Mouse (Mus musculus): Measurements from ENCODE around the gene Abcc3.
"Not testable (repeated sequence)": the region's sequence is repeated elsewhere in the genome, so short reads cannot be mapped to it uniquely, and the experiment has no call there.

Gene Abcc3

GRCm38 (mm10) chr11:94402731-94403130 is 9.9 kb upstream of the Abcc3 start:
- DNase-seq (ENCODE audit: low read depth) = no peak

DNA sequence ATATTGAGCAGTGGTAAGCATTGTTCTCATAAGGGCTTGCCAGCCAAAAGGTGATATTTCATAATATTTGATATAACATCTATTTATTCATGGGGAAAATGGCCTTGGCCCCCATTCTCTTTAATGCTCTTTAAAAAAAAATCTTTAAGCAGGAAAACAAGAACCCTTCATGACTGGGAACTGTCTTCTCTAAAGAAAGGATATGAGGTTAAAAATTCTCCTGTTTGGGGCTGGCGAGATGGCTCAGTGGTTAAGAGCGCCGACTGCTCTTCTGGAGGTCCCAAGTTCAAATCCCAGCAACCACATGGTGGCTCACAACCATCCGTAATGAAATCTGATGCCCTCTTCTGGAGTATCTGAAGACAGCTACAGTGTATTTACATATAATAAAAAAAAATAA is 9.2 kb upstream of the Abcc3 start:
- DNase-seq (ENCODE audit: low read depth) = not testable (repeated sequence)

- DNase-seq (ENCODE audit: low read depth) = no peak
Measured at GRCm38 (mm10) chr11:94400996-94401395, 8.2 kb upstream of the Abcc3 start.

GRCm38 (mm10) chr11:94394107-94394506 is 1.3 kb upstream of the Abcc3 start:
- no peak for DNase-seq (ENCODE audit: low read depth)

DNA sequence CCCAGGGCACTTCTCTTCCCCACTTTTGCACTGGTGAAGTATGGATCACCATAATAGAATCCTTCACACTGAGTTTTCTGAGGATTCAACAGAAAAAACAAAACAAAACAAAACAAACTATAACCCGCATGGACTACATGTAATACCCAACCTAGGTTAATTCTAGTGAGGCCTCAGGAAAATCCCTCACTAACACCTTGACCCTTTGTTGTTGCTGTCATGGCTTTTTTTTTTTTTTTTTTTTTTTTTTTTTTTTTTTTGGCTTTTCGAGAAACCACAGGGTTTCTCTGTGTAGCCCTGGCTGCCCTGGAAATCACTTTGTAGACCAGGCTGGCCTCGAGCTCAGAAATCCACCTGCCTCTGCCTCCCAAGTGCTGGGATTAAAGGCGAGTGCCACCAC is 693 bp upstream of the Abcc3 start:
- not testable (repeated sequence) for DNase-seq (ENCODE audit: low read depth)

DNA sequence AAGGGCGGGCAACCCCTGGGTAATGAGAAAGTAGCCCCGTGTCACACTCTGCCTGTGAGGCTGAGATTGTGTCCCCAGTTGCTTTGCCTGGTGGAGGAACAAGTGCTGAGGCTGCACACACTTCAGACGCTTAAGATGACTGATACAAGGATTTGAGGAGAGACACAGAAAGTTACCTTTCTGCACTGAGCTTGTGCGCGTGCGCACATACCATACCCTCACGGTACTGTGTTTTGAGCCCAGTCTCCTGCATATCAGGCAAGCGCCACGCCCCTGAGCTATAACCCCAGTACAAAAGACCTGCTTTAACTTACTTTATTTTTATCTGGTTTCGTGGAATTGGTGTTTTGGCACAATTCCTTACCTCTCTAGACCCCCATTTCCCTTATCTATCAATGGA is 1.1 kb downstream of the Abcc3 start:
- no peak for DNase-seq (ENCODE audit: low read depth)

DNA sequence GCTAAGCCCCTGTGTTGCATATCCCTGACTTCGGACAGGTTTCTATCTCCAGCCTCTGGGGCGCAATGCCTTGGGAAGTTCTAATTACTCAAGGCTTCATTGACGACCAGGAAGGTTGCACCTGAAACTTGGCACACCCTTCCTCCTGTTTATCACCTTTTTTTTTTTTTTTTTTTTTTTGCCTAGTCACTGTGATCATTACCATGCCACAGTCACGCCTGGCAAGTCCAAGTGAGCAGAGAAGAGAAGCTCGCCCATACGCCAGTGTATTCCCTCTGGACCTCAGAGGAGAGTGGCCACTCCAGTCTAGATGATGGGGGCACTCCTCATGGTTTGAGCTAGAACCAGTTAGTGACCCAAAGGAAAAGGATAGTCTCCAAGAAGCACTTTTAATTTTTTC is 2.0 kb downstream of the Abcc3 start:
- no peak for DNase-seq (ENCODE audit: low read depth)

DNA sequence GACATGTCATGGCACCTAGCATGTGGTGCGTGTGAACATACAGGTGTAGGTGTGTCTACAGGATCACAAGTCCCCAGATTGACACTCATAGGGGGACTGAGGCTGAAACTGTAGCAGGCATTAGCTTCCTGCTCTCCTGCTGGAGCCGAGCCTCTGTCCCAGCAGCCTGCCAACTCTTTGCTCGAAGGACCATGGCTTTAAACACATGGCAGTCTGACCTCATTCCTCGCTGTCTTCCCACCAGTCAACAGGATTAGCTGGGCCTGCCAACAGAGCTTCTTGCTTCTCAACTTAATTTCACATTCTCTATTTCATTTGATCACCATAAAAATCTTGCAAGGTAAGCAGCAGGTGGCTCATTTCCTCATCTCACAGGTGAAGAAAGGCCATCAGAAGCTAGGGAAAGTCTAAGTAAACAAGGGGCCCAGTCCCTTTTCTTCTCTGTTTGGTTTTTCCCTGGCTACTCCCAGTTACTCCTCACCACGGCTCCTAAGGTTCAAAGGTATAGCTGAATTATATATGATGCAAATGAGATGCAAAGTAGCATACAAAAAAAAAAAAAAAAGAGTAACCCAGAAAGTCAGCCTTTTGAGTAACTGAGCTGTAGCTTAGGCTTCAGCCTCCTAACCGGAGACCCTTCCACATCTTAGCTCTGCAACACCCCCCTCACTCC is 2.9 kb downstream of the Abcc3 start:
- no peak for DNase-seq (ENCODE audit: low read depth)

DNA sequence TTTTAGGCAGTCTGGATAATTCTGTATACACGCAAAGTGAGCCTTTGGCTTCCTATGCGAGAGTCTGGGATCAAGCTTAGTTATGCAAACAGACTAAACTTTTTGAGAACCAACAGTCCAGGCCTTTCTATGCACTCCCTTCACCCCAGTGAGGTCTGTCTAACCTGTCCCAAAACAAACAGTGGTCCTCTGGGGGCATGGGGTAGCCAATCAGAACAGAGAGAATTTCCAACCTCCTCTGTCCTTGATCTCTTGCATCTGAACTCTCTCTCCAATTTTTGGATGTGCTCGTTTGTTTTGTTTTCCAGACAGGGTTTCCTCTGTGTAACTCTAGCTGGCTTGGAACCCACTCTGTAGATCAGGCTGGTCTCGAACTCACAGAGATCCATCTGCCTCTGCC is 3.8 kb downstream of the Abcc3 start:
- DNase-seq (ENCODE audit: low read depth) = no peak

- DNase-seq (ENCODE audit: low read depth) = no peak
Measured at GRCm38 (mm10) chr11:94387756-94388155, 5.0 kb downstream of the Abcc3 start.

- DNase-seq (ENCODE audit: low read depth) = peak; percentile 83
Measured at GRCm38 (mm10) chr11:94385977-94386771, 6.6 kb downstream of the Abcc3 start.

GRCm38 (mm10) chr11:94379736-94380135 is 13.1 kb downstream of the Abcc3 start:
- no peak for DNase-seq (ENCODE audit: low read depth)

- DNase-seq (ENCODE audit: low read depth) = no peak
Measured at GRCm38 (mm10) chr11:94379061-94379460, 13.7 kb downstream of the Abcc3 start.

DNA sequence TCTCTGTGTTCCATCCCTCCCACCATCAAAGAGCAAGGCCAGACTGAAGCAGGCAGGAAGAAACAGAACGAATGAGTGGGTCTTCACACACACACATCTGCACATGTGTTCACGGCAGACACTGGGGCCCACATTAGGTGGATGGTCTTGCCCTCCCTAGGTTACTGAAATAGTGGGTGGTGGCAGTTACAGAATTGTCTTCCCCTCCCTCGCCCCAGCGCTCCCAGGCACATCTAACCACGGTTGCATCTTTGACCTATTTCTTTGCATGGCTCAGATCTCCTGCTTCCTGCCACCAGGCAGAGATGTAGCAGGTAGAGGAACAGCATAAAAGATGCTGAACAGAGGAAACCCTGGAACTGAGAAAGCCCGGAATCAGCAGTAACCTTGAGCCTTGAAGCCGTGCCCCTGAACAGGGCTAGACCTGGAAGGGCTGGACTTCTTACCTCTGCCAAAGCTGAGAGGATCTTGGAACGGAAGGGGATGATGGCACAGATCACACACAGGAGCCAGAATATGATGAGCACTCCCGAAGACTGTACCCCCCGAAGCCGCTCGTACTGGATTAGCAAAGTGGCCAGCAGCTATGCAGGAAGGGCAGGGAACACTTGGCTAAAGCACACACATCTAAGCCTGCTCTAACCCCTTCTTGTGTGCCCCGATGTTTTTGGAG is 18.4 kb downstream of the Abcc3 start:
- DNase-seq (ENCODE audit: low read depth) = no peak

- peak; percentile 89 for DNase-seq (ENCODE audit: low read depth)
Measured at GRCm38 (mm10) chr11:94370809-94371208, 22.0 kb downstream of the Abcc3 start.

DNA sequence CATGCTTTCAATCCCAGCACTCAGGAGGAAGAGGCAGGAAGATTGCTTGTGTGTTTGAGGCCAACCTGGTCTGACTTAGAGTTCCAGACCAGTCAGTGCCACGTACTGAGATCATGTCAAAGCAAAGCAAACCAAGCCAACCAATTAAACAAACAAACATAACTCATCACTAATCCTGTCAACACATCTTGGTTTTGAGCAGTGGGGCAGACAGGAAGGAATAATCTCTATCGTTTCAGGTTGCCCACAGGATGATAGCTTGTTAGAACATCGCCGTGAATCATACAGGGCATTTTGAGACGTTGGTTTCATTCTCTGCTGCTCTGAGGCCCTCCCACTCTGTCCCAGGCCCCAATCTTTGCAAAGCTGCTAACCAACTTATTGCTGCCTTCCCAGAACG is 22.8 kb downstream of the Abcc3 start:
- DNase-seq (ENCODE audit: low read depth) = peak; percentile 54

- DNase-seq (ENCODE audit: low read depth) = peak; percentile 8
Measured at GRCm38 (mm10) chr11:94365340-94365739, 27.5 kb downstream of the Abcc3 start.

DNA sequence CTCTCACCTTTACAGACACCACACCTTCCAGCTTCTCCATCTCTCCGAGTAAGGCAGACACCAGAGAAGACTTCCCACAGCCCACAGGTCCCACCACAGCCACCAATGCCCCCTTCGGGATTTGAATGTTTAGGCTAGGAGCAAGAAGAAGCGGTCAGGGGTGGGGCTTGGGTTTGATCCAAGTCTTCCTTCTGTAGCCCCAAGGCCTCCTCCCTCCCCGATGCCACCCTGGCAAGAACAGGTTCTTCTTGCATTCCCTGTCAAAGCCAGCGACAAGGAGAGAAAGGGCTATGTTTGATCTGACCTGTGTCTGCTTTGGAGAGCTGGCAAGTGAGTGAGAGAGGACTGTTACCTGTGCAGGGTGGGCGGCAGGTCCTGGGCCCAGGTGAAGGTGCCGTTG is 29.1 kb downstream of the Abcc3 start:
- DNase-seq (ENCODE audit: low read depth) = no peak

- no peak for DNase-seq (ENCODE audit: low read depth)
Measured at GRCm38 (mm10) chr11:94362101-94362500, 30.7 kb downstream of the Abcc3 start.

- no peak for DNase-seq (ENCODE audit: low read depth)
Measured at GRCm38 (mm10) chr11:94361166-94361870, 31.5 kb downstream of the Abcc3 start.

DNA sequence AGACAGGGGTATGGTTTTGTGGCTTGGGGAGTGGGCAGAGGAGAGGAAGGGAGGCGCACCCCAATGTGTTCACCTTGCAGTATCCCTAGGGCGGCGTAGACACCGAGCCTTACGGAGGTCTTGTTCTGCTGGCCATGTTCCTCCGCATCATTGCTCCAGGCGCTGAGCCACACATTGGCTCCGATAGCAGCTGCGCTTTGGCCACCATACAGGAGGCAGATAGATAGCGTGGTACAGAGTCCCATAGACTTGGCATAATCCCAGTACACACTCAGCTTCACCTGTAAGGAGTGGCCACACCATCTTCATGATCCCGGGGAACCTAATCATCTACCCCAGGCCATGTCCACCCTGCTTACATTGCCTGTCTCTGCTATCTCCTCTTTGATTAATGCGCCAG is 33.6 kb downstream of the Abcc3 start:
- no peak for DNase-seq (ENCODE audit: low read depth)

DNA sequence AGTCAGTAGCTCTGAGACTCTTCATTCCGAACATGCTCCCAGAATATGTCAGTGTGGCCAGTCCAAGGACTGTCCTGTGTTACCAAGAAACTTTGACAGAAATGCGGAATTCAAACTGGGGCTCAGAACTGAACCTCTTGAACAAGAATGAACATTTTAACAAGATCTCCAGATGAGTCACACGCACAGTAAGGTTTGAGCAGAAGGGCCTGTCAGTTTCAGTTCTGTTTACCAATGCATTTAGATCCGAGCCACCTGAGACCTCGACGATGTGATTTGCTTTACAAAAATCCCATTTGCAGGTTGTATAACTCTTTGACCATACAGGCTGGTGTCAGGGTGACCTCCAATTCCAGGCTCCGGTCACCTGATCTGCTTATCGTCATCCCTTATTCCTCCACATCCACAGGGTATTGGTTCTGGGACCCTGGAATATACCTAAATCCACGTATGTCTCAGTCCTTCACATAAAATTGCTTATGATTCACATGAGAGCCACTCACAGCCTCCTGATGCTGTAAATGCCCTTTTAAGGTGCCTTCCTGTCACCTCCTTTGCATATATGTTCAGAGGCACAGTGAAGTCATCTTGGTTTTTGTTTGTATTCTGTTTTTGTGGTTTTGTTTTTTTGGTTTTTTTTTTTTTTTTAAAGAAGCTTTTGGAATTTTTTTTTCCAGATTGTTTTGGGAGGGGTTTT is 37.1 kb downstream of the Abcc3 start:
- DNase-seq (ENCODE audit: low read depth) = no peak

Data from 416B (cell line).